Mouse (Mus musculus): Measurements from ENCODE around the gene Runx1. TPM values are rescaled to one million over a fixed set of nuclear protein-coding genes. Genes with fewer than 3 reads are reported as not detected.

Runx1 gene
- polyA plus RNA-seq, 1 experiment = 226 TPM

DNA sequence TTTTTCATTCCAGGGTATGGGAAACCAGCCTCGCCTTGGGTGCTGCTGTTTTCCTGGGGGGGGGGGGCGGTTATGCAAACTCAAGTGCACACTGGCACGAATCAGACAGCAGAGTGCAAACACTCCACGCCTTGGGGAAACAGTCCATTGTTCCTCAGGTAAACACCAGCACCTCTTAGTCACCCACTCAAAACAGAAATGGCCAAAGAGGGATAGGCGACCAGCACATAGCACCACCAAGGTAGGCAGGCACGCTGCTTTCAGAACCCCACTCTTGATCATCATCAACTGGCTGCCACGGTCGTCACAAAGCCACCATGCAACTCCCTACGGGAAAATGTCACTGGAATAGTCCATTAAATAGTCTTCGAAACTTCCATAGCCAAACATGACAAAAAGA, 139.0 kb downstream of the Runx1 start:
- TF ChIP-seq GATA1 (IDR thresholded peaks at IDR 0.05; ENCODE audit: low read length) = no peak

DNA sequence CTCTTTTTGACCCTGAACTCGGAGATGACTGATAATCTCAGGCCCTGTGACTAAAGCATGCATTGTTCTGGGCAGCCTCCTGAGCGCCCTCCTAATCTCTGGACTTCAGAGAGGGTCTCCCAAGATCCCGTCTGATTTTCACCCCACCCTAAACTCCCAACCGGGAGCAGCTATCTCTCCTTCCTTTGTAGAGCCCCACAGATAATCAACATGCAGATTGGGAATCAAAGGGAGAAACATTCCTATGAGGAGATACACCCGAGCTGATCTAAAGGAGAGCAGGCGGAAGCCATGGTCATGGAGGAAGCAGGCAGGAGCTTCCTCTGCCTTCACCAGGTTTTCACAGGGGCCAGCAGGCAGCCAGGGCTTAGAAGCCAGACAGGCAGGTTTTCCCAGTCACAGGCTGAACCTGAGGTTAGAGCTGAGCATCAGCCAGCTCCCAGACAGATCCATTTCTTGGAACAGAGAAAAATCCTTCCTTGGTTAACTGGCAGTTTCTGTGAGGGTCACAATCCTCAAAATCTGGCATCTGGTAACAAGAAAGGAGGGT, 140.1 kb downstream of the Runx1 start:
- TF ChIP-seq GATA1 (IDR thresholded peaks at IDR 0.05; ENCODE audit: low read length) = no peak

DNA sequence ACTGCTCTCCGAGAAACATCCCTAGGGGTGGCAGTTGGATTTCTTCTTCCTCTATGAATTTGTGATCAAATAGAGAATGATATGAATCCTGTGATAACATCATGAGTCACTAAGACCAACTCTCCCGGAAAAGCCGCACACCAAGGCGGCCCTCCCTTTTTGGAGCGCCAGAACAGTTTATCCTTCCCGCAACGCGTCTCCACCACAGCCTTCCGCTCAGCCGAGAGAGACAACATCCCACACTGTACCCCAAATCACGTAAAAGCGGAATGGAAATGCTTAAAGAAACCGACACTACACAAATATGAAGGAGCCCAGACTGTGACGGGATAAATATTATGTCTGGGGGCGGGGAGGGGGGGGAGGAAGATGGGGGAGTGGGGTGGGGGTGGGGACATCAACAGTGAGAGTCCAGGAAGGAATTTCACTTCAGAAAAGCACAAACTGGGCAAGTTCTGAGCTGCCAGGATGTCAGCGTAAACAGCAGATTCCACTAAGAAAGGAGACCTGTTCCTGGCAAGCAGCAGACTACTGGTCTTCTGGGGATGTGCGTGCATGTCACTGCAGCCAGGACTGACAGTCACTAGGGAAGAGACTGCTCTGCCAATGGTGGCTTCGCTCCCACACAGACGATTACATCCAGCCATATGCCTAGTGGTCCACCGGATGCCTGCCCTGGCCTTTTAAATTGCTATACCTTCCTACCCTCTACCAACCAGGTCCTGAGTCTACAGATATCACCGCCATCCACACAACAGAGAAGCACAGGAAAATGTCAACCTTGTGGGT, 141.3 kb downstream of the Runx1 start:
- TF ChIP-seq GATA1 (IDR thresholded peaks at IDR 0.05; ENCODE audit: low read length) = no peak

DNA sequence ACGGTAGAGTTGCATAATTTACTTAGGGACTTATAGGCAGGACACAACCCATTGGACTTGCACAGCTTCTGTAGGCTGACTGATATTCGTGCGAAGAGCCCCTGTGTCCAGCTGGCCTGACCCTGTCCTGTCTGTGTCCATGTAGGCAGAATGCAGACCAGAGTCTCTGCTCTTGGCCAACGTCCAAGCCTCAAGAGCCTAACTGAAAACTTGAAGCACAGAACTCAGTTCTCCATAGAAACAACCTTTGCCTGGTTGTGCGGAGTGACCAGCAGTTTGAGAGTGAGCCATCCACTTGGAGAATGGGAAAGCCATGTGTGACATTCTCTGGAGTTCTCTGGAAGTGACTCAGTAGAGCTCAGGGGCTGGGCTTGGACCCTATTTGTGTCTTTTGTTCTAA, 149.3 kb downstream of the Runx1 start:
- TF ChIP-seq GATA1 (IDR thresholded peaks at IDR 0.05; ENCODE audit: low read length) = no peak

DNA sequence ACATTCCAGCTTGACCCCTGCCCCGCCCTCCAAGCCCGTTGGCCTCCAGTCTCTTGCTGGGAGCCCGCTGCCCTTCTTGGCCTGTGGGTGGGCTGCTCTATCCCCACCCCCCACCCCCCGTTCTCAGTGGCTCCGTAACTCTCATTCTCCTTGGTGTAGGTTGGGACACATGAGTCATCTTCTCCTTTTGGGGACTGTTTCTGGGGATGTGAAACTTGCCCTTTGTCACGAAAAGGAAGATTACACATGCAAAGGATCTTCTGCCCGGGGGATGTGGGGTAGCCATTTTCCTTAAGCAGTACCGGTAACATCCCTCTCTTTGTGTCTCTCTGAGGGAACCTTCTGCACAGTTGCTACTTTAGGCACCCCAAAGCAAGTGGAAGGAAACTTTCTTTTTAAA, 150.3 kb downstream of the Runx1 start:
- no peak for TF ChIP-seq GATA1 (IDR thresholded peaks at IDR 0.05; ENCODE audit: low read length)

DNA sequence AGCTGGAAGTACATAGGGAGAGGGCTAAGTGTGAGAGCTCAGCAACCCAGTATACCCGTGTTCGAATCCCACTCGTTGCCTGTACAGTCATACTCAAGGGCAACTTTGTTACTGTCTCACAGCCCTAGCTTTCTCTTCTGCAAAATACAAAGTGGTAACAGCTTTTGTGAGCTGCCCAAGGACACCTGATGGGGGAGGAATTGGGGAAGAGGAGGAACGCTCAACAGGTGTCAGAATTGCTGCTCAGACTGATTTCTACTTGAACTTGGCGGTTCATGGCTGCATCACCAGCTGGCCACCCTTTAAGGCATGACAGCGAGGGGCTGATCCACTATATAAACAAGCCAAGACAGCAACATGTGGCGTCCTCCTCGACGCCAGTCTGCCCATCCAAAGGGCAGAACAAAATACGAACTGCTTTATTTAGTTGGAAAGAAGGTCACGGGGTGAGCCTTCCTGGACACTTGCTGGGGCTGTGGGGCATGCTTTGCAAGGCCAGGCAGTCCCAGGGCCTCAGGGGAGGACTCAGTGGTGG, 151.0 kb downstream of the Runx1 start:
- TF ChIP-seq GATA1 (IDR thresholded peaks at IDR 0.05; ENCODE audit: low read length) = no peak

DNA sequence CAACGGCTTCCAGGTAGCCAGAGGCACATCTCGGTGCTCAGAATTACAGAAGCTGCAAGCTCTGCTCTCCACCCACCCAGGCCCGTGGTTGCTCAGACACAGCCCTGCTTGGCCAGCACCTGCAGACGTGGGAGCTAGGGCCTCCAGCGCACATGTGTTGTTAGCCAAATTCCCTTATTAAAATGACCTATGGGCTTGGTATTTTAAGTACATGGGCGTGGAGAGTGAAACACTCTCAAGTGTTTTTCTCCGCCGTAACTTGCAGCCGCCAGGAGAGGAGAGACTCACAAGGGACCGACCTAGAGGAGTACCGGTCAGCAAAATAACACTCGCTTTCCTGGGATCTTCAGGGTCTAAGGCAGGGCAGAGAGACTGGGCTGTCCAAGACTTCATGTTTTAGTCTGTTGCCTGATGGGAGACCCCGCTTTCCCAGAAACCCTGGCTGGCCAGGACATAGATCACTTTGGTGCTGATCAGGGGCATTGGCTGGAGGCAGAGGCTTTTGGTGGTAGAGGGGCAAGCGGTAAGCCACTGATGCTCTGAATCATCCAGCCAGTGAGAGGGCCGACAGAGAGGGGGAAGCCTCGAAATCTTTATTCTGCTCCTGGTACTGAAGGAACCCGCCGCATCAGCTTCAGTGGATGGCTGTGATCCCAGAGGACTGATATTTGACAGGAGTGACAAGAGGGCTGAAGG, 151.7 kb downstream of the Runx1 start:
- no peak for TF ChIP-seq GATA1 (IDR thresholded peaks at IDR 0.05; ENCODE audit: low read length)

DNA sequence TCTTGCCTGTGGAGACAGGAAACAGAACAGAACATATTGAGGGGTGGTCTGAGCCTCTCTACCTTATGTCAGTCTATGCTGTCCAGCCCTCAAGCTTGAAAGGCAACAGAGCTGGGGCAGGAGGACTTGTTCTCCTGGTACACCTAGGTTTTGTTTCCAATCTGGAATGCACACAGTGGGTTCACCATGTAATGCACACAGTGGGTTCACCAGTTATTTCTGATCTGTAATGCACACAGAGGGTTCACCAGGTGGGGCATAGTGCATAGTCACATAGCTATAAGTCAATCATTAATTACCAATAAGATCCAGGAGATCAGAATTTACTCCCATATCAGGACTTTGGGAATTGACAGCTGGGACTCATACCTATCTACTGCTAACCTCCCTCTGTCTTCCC, 157.1 kb downstream of the Runx1 start:
- TF ChIP-seq GATA1 (IDR thresholded peaks at IDR 0.05; ENCODE audit: low read length) = no peak

DNA sequence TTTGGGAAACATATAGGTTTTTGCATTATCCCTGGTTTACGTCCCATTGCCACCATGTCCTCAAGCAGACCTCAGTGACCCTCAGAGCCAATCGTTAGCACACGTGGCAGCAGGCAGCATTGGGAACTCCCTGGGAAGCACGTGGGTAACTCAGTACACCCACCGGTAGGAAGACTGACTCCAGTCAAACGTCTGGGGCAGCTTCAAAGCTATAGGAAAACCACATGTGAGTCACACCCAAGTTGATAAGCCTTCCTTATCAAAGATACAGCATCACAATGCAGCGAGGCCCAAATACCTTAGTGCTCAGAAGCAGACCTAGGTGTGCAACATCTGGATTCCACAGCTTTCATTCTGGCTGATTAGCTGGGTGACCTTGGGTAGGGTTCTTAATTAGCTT, 164.2 kb downstream of the Runx1 start:
- TF ChIP-seq GATA1 (IDR thresholded peaks at IDR 0.05; ENCODE audit: low read length) = no peak

DNA sequence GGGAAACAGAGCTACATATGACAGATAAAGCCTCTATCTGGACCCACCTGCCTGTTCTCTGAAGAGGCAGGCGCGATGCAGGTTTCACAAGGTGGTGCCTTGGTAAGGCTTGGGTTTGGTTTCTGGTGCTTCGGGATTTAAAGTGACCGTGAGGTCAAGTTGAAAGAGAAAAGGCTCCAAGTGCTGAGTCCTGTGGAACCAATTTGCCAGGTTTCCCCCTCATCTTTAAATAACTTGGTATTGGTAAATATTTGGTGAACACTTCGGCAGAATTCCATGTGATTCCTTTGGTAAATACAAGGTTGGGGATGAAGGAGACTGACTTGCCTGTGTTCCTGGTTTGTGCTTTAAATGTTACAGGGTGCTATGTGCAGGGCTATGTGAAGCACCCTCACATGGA, 169.2 kb downstream of the Runx1 start:
- TF ChIP-seq GATA1 (IDR thresholded peaks at IDR 0.05; ENCODE audit: low read length) = no peak

DNA sequence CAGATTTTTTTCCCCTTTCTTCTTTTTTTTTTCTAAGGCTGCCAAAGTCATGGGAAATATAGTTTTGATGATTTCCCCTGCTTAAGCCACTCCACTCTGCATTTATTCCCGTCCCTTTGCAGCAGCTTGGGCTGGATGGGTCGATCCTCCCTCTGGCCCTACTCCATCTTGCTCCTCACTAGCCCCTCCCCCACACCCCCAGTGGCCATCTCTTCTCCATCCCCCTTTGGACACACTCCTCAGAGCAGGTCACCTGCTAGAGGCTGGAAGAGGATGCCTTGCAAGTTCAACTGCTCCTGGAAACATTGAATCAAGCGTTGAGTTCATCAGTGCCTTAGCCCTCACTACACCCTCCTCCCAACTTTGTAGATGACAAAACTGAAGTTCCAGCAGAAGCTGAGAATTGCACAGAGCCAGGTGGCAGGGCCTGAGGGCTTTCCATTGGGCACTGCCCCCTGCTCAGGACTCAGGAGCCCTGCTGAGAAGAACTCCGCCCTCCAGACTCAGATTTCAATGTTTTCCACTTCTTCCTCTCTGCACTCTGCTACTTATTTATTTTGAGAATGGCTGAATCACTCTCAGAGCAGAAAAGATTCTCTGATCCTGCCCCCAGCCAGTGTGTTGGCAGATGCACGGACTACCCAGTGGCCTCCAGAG, 171.5 kb downstream of the Runx1 start:
- no peak for TF ChIP-seq GATA1 (IDR thresholded peaks at IDR 0.05; ENCODE audit: low read length)

DNA sequence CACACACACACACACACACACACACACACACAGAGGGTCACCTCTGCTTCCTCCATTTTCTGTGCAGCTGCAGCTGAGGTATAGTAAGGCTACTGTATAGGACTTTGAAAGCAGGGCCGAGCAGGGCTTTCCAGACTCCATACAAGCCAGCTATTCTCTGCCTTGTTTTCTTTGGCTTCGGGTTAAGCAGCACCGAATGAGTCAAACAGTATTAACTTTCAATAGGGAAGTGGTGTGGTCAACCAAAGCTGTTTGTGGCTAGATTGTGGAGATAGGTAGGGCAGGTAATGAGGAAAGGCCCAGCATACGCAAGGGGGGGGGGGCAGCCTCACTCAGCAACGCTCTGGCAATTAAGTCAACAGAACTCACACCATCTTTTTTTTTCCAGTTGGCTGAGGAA, 172.1 kb downstream of the Runx1 start:
- TF ChIP-seq GATA1 (IDR thresholded peaks at IDR 0.05; ENCODE audit: low read length) = no peak

DNA sequence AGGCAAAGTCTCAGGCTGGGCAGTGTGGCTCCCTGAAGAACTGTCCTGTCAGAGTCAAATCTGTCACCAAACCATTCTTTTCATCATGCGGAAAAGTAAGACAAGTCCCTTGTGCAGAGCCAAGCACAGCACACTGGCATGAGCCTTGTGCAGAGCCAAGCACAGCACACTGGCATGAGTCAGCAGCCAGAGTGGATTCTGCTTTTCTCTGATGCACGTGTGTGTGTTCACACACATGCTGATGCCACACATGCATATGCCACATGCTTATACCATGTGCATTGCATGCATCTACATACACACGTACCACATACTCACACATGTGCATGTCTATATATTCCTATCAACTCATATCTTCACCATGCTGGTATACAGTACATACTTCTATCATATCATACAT, 174.7 kb downstream of the Runx1 start:
- no peak for TF ChIP-seq GATA1 (IDR thresholded peaks at IDR 0.05; ENCODE audit: low read length)

DNA sequence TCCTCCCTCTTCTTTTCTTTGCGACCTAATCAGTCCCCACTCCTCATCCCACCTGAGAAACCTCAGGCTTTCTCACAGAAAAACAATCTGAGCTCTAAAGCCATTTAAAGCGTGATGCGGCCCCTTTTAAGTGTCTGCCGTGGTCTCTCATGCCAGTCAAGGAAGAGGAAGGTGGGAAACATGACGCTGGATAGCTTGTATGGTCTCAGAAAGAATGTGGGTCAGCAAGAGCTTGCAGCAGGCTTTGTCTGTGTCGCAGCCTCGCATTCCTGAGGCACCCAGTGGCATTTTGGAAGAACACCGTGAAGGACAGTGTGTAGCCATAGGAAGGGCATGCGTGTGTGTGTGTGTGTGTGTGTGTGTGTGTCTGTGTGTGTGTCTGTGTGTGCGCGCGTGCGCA, 179.8 kb downstream of the Runx1 start:
- no peak for TF ChIP-seq GATA1 (IDR thresholded peaks at IDR 0.05; ENCODE audit: low read length)

DNA sequence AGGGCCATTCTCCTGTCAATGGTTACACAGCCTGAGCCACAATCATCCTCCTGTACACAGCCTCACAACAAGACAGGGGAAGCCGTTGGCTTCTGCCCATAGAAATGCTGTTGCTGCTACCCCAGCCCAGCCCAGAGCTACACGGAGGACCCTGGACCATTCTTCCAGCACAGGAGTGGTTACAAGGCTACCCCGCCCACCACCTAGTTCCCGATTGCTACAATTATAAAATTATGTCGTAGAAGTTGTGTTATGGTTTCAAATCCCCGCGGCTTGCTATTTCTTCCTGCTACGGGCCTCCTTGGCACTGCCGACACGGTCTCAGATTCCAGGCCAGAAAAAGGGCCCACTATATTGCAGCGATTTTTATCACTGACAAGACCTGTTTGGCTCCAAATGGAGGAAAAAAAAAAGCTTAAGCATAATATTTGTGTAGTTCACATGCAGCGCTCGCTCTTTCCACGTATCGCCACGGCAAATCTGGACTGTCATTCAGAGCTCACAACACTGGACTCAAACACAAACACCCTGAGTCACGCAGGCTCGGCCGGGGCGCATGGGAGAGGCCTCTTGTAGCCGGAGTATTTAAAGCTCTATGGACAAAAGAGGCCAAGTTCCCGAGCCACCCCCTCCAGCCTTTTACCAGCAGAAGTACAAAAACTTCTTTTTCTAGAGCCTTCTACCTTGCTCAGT, 180.4 kb downstream of the Runx1 start:
- no peak for TF ChIP-seq GATA1 (IDR thresholded peaks at IDR 0.05; ENCODE audit: low read length)

Measured in G1E-ER4 (cell line).